Mouse (Mus musculus): Measurements from ENCODE around the gene Lrrc45. TPM values are rescaled to one million over a fixed set of nuclear protein-coding genes. Genes with fewer than 3 reads are reported as not detected.

The Lrrc45 gene
- total and polyA plus RNA-seq, 3 experiments, result 11.7 to 31.3 (median 20.3) TPM

- TF ChIP-seq TBP (conservative IDR thresholded peaks at IDR 0.05; ENCODE audit: low read depth, low read length) (peak; percentile 77), MEF2A (IDR thresholded peaks at IDR 0.05; ENCODE audit: borderline replicate concordance, low read depth, low read length) (no peak; the same call in 1 of the 2 replicates), SIN3A (IDR thresholded peaks at IDR 0.05; ENCODE audit: low read length) (peak; percentile 87; the same call in 1 of the 2 replicates), USF1 (IDR thresholded peaks at IDR 0.05; ENCODE audit: low read depth, low read length) (peak; percentile 53), IRF4 (IDR thresholded peaks at IDR 0.05; ENCODE audit: low read depth, low read length) (no peak; the same call in none of the 2 replicates), ETS1 (conservative IDR thresholded peaks at IDR 0.05; ENCODE audit: low read depth, low read length) (no peak), HCFC1 (IDR thresholded peaks at IDR 0.05; ENCODE audit: low read depth, low read length) (peak; percentile 41; the same call in 1 of the 2 replicates), KAT2A (IDR thresholded peaks at IDR 0.05; ENCODE audit: insufficient replicate concordance, low read length) (no peak)
These were observed 13.4 kb downstream of the Lrrc45 start, which contains the start of gene Dcxr (continued) for GRCm38 (mm10) chr11:120727169-120727527.

- no peaks in the 10 kb centered on the region for H3K79me2 ChIP-seq (replicated peaks; ENCODE audit: control insufficient read depth, extremely low read depth, insufficient read depth, poor library complexity, severe bottlenecking)
- H3K4me3 ChIP-seq (replicated peaks in 1 of 3; ENCODE audit: low read depth in 2 of 3, low read length in 2 of 3, poor library complexity in 1 of 3), result no peak overlapping the region
- H3K27ac ChIP-seq (ENCODE audit: insufficient read depth, low read depth), result no peak overlapping the region
- no peak overlapping the region for H3K9ac ChIP-seq (ENCODE audit: insufficient read depth, low read depth)
- H3K36me3 ChIP-seq (replicated peaks in 1 of 2; ENCODE audit: control insufficient read depth in 1 of 2, insufficient read depth in 1 of 2, low read length in 1 of 2), result peaks cover 15 to 32% of the 10 kb centered on the region in 2 experiments
- TF ChIP-seq NRF1 (IDR thresholded peaks at IDR 0.05; ENCODE audit: low read depth, low read length) (no peak), ZMIZ1 (IDR thresholded peaks at IDR 0.05; ENCODE audit: low read depth, low read length) (no peak), PAX5 (IDR thresholded peaks at IDR 0.05; ENCODE audit: low read length) (no peak), MXI1 (IDR thresholded peaks at IDR 0.05; ENCODE audit: low read depth, low read length) (no peak), ZNF384 (IDR thresholded peaks at IDR 0.05; ENCODE audit: low read depth, low read length) (no peak), USF2 (conservative IDR thresholded peaks at IDR 0.05; ENCODE audit: low read depth, low read length) (no peak), E2F4 (IDR thresholded peaks at IDR 0.05; ENCODE audit: insufficient replicate concordance, low read depth, low read length) (no peak), MYC (IDR thresholded peaks at IDR 0.05; ENCODE audit: low read depth, low read length) (no peak), KAT2A (IDR thresholded peaks at IDR 0.05; ENCODE audit: insufficient replicate concordance, low read length) (no peak), EP300 (IDR thresholded peaks at IDR 0.05; ENCODE audit: low read length) (no peak), JUN (IDR thresholded peaks at IDR 0.05; ENCODE audit: insufficient read depth, low read depth, low read length) (no peak), ZC3H11A (IDR thresholded peaks at IDR 0.05; ENCODE audit: low read depth, low read length) (no peak), MAZ (IDR thresholded peaks at IDR 0.05; ENCODE audit: low read depth, low read length) (no peak), POLR2AphosphoS2 (IDR thresholded peaks at IDR 0.05; ENCODE audit: low read depth, low read length) (no peak), TBP (conservative IDR thresholded peaks at IDR 0.05; ENCODE audit: low read depth, low read length) (no peak), TCF12 (IDR thresholded peaks at IDR 0.05; ENCODE audit: low read depth, low read length) (no peak), CHD2 (IDR thresholded peaks at IDR 0.05; ENCODE audit: low read length) (no peak)
- no peak for DNase-seq (ENCODE audit: extremely low read depth)
- H3K9me3 ChIP-seq (replicated peaks; ENCODE audit: low read length), result no peaks in the 10 kb centered on the region
- peaks cover 35% of the 10 kb centered on the region for H3K27me3 ChIP-seq (replicated peaks)
- H3K4me2 ChIP-seq (ENCODE audit: insufficient read depth, low read depth, poor library complexity, severe bottlenecking), result peak overlapping the region; percentile 38
- dilution Hi-C loops (cut with MboI; ENCODE audit: extremely low pct_ligation_motif_present, extremely low pct_unique_long_range_greater_than_20kb, low sequenced_read_pairs), result no loop called here
- in situ Hi-C loops (cut with MboI; ENCODE audit: low pct_ligation_motif_present, low pct_unique_long_range_greater_than_20kb, low sequenced_read_pairs), result loop anchor here (5.0 kb wide), 1 partner anchor 40 kb away; no protein-coding TSS in a partner anchor
- peaks cover 8 to 13% of the 10 kb centered on the region in 2 experiments for H3K4me1 ChIP-seq (ENCODE audit: control insufficient read depth in 1 of 2, insufficient read depth in 2 of 2)
These were observed 13.8 kb downstream of the Lrrc45 start for GRCm38 (mm10) chr11:120727564-120727963.
